Mouse (Mus musculus) lung, postnatal 0 days (tissue): ENCODE measurements around the gene Barx1. TPM values are rescaled to one million over a fixed set of nuclear protein-coding genes. Genes with fewer than 3 reads are reported as not detected.

ENCODE experiments used
- ATAC-seq: fragments of 200-750 bp; cut with Nextera tagmentation; 2 replicates; pipeline ENCODE4 v1.8.0; 2017; ENCODE audit warnings: moderate library complexity
- DNase-seq: peaks from one replicate; pipeline ENCODE4 v3.0.0-alpha.2; 2016; ENCODE audit warnings: low spot score
- H3K27ac ChIP-seq: fragments of 300-500 bp; sonication (generic); 2 replicates; pipeline ENCODE4 v1.5.1; 2014; ENCODE audit warnings: antibody characterized with exemption, mild to moderate bottlenecking, low read length, mixed read lengths
- H3K27me3 ChIP-seq: fragments of 300-500 bp; sonication (generic); replicated peaks from 2 replicates; pipeline ENCODE4 v1.6.1; 2014; ENCODE audit warnings: low read length, mixed read lengths; ENCODE audit not compliant: insufficient read depth
- H3K36me3 ChIP-seq: fragments of 300-500 bp; sonication (generic); 2 replicates; pipeline ENCODE4 v1.6.1; 2014; ENCODE audit warnings: low read length, mixed read lengths; ENCODE audit not compliant: insufficient read depth
- H3K4me1 ChIP-seq: fragments of 300-500 bp; sonication (generic); 2 replicates; pipeline ENCODE4 v1.6.1; 2014; ENCODE audit warnings: antibody characterized with exemption, low read depth, low read length, mixed read lengths; ENCODE audit not compliant: insufficient read depth
- H3K4me2 ChIP-seq: fragments of 300-500 bp; sonication (generic); replicated peaks from 2 replicates; pipeline ENCODE4 v1.6.1; 2014; ENCODE audit warnings: low read depth, mild to moderate bottlenecking, low read length, moderate library complexity, mixed read lengths
- H3K4me3 ChIP-seq: fragments of 300-500 bp; sonication (generic); 2 replicates; pipeline ENCODE4 v1.5.1; 2014; ENCODE audit warnings: low read depth, low read length
- H3K9ac ChIP-seq: fragments of 300-500 bp; sonication (generic); replicated peaks from 2 replicates; pipeline ENCODE4 v1.6.1; 2014; ENCODE audit warnings: low read depth, mild to moderate bottlenecking
- H3K9me3 ChIP-seq: fragments of 300-500 bp; sonication (generic); 2 replicates; pipeline ENCODE4 v1.6.1; 2016; ENCODE audit warnings: low read length, mixed read lengths
- CTCF ChIP-seq: IDR thresholded peaks from 2 replicates; pipeline ENCODE4 v1.5.1; 2016; ENCODE audit warnings: antibody characterized with exemption, mild to moderate bottlenecking
- EP300 ChIP-seq: IDR thresholded peaks from 2 replicates; pipeline ENCODE4 v1.6.1; 2016; ENCODE audit warnings: antibody characterized with exemption, mild to moderate bottlenecking, control low read depth
- WGBS: fragments of 180-500 bp; shearing (Covaris S2); extraction: QIAGEN DNeasy Blood & Tissue Kit; methylation state at CpG from one replicate; pipeline ENCODE4 v1.1.7; 2014; 5-methylcytosine and 5-hydroxymethylcytosine counted together
- polyA plus RNA-seq: library from polyadenylated mRNA; unstranded; fragments of >200 nt; fragmentation: Nextera tagmentation; extraction: Ambion mirVana; gene quantifications from 2 replicates; pipeline ENCODE4 v1.2.1, GENCODE M21; 2015

The Barx1 gene
- polyA plus RNA-seq = not detected in 2 replicates

- WGBS = 2% methylated on average over 42 of the region's 73 CpGs
- Histone ChIP-seq H3K4me2 (peak within 1 kb of the TSS; percentile 66), H3K9me3 (no peaks in the 10 kb centered on the region), H3K27ac (no peak within 1 kb of the TSS), H3K4me1 (peaks cover 8% of the 10 kb centered on the region; the same call in 1 of the 2 replicates), H3K27me3 (peaks cover 92% of the 10 kb centered on the region), H3K9ac (no peak within 1 kb of the TSS), H3K36me3 (no peaks in the 10 kb centered on the region), H3K4me3 (peak within 1 kb of the TSS; percentile 33)
- DNase-seq = no peak
- TF ChIP-seq CTCF (no peak), EP300 (no peak)
- peak; percentile 19; the same call in 1 of the 2 replicates for ATAC-seq
Observed at GRCm38 (mm10) chr13:48662431-48663143, at the start of gene Barx1. TSS of gene Barx1 (plus strand) at chr13:48662998.

- Histone ChIP-seq H3K27me3 (no peaks in the 10 kb centered on the region), H3K4me3 (no peak overlapping the region), H3K9ac (no peak overlapping the region), H3K9me3 (peaks cover 6% of the 10 kb centered on the region; the same call in 1 of the 2 replicates), H3K4me1 (no peaks in the 10 kb centered on the region), H3K36me3 (no peaks in the 10 kb centered on the region), H3K27ac (no peak overlapping the region), H3K4me2 (no peak overlapping the region)
- DNase-seq = no peak
- no peak for ATAC-seq
- TF ChIP-seq CTCF = no peak
- TF ChIP-seq EP300 = no peak
- 82% methylated on average over 2 of the region's 2 CpGs for WGBS
Observed at GRCm38 (mm10) chr13:48614525-48614924, 48.3 kb upstream of the Barx1 start.

- no peaks in the 10 kb centered on the region for H3K4me1 ChIP-seq
- no peak overlapping the region for H3K4me3 ChIP-seq
- TF ChIP-seq EP300 (no peak), CTCF (no peak)
- no peak overlapping the region for H3K9ac ChIP-seq
- no peak for ATAC-seq
- no peak for DNase-seq
- H3K4me2 ChIP-seq = no peak overlapping the region
- H3K9me3 ChIP-seq = peaks cover 6% of the 10 kb centered on the region; the same call in 1 of the 2 replicates
- H3K27me3 ChIP-seq = no peaks in the 10 kb centered on the region
- no peaks in the 10 kb centered on the region for H3K36me3 ChIP-seq
- no peak overlapping the region for H3K27ac ChIP-seq
Observed at GRCm38 (mm10) chr13:48617774-48618173, 45.0 kb upstream of the Barx1 start.

GRCm38 (mm10) chr13:48618890-48619289, 43.9 kb upstream of the Barx1 start:
- H3K27ac ChIP-seq = no peak overlapping the region
- TF ChIP-seq EP300 = no peak
- no peak for TF ChIP-seq CTCF
- no peaks in the 10 kb centered on the region for H3K27me3 ChIP-seq
- 86% methylated on average over 4 of the region's 4 CpGs for WGBS
- no peak overlapping the region for H3K4me2 ChIP-seq
- H3K4me1 ChIP-seq = no peaks in the 10 kb centered on the region
- no peak for DNase-seq
- no peak overlapping the region for H3K4me3 ChIP-seq
- ATAC-seq = no peak
- H3K9ac ChIP-seq = no peak overlapping the region
- H3K36me3 ChIP-seq = no peaks in the 10 kb centered on the region
- peaks cover 6% of the 10 kb centered on the region; the same call in 1 of the 2 replicates for H3K9me3 ChIP-seq

- Histone ChIP-seq H3K4me3 (peak overlapping the region; percentile 72), H3K4me2 (peak overlapping the region; percentile 80), H3K4me1 (peaks cover 10% of the 10 kb centered on the region; the same call in 1 of the 2 replicates), H3K27ac (peak overlapping the region; percentile 83), H3K9ac (peak overlapping the region; percentile 73), H3K36me3 (no peaks in the 10 kb centered on the region), H3K27me3 (no peaks in the 10 kb centered on the region), H3K9me3 (no peaks in the 10 kb centered on the region)
- peak; percentile 18 for DNase-seq
- TF ChIP-seq EP300 (no peak), CTCF (no peak)
- 1% methylated on average over 26 of the region's 26 CpGs for WGBS
- peak; percentile 67 for ATAC-seq
Observed at GRCm38 (mm10) chr13:48624968-48625398, 37.8 kb upstream of the Barx1 start.

GRCm38 (mm10) chr13:48625433-48626184, 37.2 kb upstream of the Barx1 start, which contains the start of gene Ptpdc1:
TSS of gene Ptpdc1 (minus strand) at chr13:48625664.
- Histone ChIP-seq H3K9ac (peak within 1 kb of the TSS; percentile 73), H3K4me3 (peak within 1 kb of the TSS; percentile 72), H3K9me3 (no peaks in the 10 kb centered on the region), H3K36me3 (no peaks in the 10 kb centered on the region), H3K27me3 (no peaks in the 10 kb centered on the region), H3K4me1 (peaks cover 10% of the 10 kb centered on the region; the same call in 1 of the 2 replicates), H3K4me2 (peak within 1 kb of the TSS; percentile 80), H3K27ac (peak within 1 kb of the TSS; percentile 83)
- no peak for TF ChIP-seq CTCF
- TF ChIP-seq EP300 = no peak
- WGBS = 2% methylated on average over 63 of the region's 76 CpGs
- ATAC-seq = peak; percentile 100
- DNase-seq = peak; percentile 98
